Mouse (Mus musculus): Measurements from ENCODE around the gene Pde10a.

The Pde10a gene

GRCm38 (mm10) chr17:8977271-8977670, 452.1 kb downstream of the Pde10a start:
- no peak for DNase-seq

- DNase-seq: no peak
Observed at GRCm38 (mm10) chr17:8983576-8983975, 458.4 kb downstream of the Pde10a start.

- DNase-seq: no peak
Observed at GRCm38 (mm10) chr17:8985714-8986113, 460.5 kb downstream of the Pde10a start.

- DNase-seq: no peak
Observed at GRCm38 (mm10) chr17:8986551-8986950, 461.4 kb downstream of the Pde10a start.

GRCm38 (mm10) chr17:8987369-8987768, 462.2 kb downstream of the Pde10a start:
- DNase-seq: no peak

- DNase-seq: peak; percentile 94 to 95
Observed at GRCm38 (mm10) chr17:8988119-8988807, 463.1 kb downstream of the Pde10a start, which contains the start of gene 1700010I14Rik. 1700010I14Rik (plus strand) TSS chr17:8988333.

GRCm38 (mm10) chr17:8991160-8991559, 466.0 kb downstream of the Pde10a start:
- DNase-seq: peak in 1 of 2 experiments; percentile 43

GRCm38 (mm10) chr17:8995344-8995743, 470.2 kb downstream of the Pde10a start:
- DNase-seq: peak in 1 of 2 experiments; percentile 24

- DNase-seq: no peak
Observed at GRCm38 (mm10) chr17:9002438-9002837, 477.3 kb downstream of the Pde10a start.

- no peak for DNase-seq
Observed at GRCm38 (mm10) chr17:9004516-9004915, 479.3 kb downstream of the Pde10a start.

- DNase-seq: no peak
Observed at GRCm38 (mm10) chr17:9023198-9023942, 498.2 kb downstream of the Pde10a start.

GRCm38 (mm10) chr17:9030181-9030580, 505.0 kb downstream of the Pde10a start:
- no peak for DNase-seq

GRCm38 (mm10) chr17:9031241-9032141, 506.3 kb downstream of the Pde10a start:
- DNase-seq: peak; percentile 60 to 78

GRCm38 (mm10) chr17:9032362-9033044, 507.3 kb downstream of the Pde10a start:
- DNase-seq: no peak

GRCm38 (mm10) chr17:9033511-9033910, 508.3 kb downstream of the Pde10a start:
- DNase-seq: no peak

- no peak for DNase-seq
Observed at GRCm38 (mm10) chr17:9035561-9036348, 510.6 kb downstream of the Pde10a start.

Data from kidney, postnatal 25 days (tissue).